Mouse (Mus musculus): ENCODE data around the gene Ugt1a7c. TPM values are rescaled to one million over a fixed set of nuclear protein-coding genes. Genes with fewer than 3 reads are reported as not detected.

Gene Ugt1a7c
- 24.8 TPM for polyA plus RNA-seq (2014; fragmentation: Illumina TruSeq; extraction: RNeasy Lipid Tissue Mini Kit (QIAGEN cat#74804))

GRCm38 (mm10) chr1:88094941-88095492, at the start of gene Ugt1a7c:
Gene Ugt1a7c, plus strand, starts transcription at chr1:88095062.

GRCm38 (mm10) chr1:88055088-88055487, 39.8 kb upstream of the Ugt1a7c start, which contains the start of gene Ugt1a10:
Gene Ugt1a10, plus strand, starts transcription at chr1:88055388.

GRCm38 (mm10) chr1:88070495-88070894, 24.4 kb upstream of the Ugt1a7c start, which contains the start of gene Ugt1a9:
Gene Ugt1a9, plus strand, starts transcription at chr1:88070800.

GRCm38 (mm10) chr1:88087513-88087912, 7.3 kb upstream of the Ugt1a7c start, which contains the start of gene Ugt1a8:
Gene Ugt1a8, plus strand, starts transcription at chr1:88087813.

GRCm38 (mm10) chr1:88103019-88103418, 8.2 kb downstream of the Ugt1a7c start, which contains the start of gene Ugt1a6b:
Gene Ugt1a6b, plus strand, starts transcription at chr1:88103252.

GRCm38 (mm10) chr1:88134457-88135011, 39.7 kb downstream of the Ugt1a7c start, which contains the start of gene Ugt1a6a:
Gene Ugt1a6a, plus strand, starts transcription at chr1:88134809.

GRCm38 (mm10) chr1:88165711-88166110, 70.8 kb downstream of the Ugt1a7c start, which contains the start of gene Ugt1a5:
Gene Ugt1a5, plus strand, starts transcription at chr1:88166012.

GRCm38 (mm10) chr1:88200456-88200855, 105.6 kb downstream of the Ugt1a7c start, which contains the start of gene Ugt1a2:
Gene Ugt1a2, plus strand, starts transcription at chr1:88200601.

GRCm38 (mm10) chr1:88205294-88205922, 110.5 kb downstream of the Ugt1a7c start, which contains the start of gene Dnajb3:
Gene Dnajb3, minus strand, starts transcription at chr1:88205782.

GRCm38 (mm10) chr1:88211812-88212211, 117.0 kb downstream of the Ugt1a7c start, which contains the start of gene Ugt1a1:
Gene Ugt1a1, plus strand, starts transcription at chr1:88211959.

GRCm38 (mm10) chr1:88226670-88227379, 132.0 kb downstream of the Ugt1a7c start, which contains the start of gene Mroh2a:
Gene Mroh2a, plus strand, starts transcription at chr1:88226986.

Other genes with a start within 250 kb of the Ugt1a7c start
- gene Dgkd, start 241.8 kb upstream of the Ugt1a7c start, polyA plus RNA-seq (2014; fragmentation: Illumina TruSeq; extraction: RNeasy Lipid Tissue Mini Kit (QIAGEN cat#74804)) = 50.1 TPM
- 51.1 TPM for gene Usp40, start 86.5 kb upstream of the Ugt1a7c start, polyA plus RNA-seq (2014; fragmentation: Illumina TruSeq; extraction: RNeasy Lipid Tissue Mini Kit (QIAGEN cat#74804))
- not detected for gene Ugt1a10, start 39.7 kb upstream of the Ugt1a7c start, polyA plus RNA-seq (2014; fragmentation: Illumina TruSeq; extraction: RNeasy Lipid Tissue Mini Kit (QIAGEN cat#74804))
- gene Ugt1a9, start 24.3 kb upstream of the Ugt1a7c start, polyA plus RNA-seq (2014; fragmentation: Illumina TruSeq; extraction: RNeasy Lipid Tissue Mini Kit (QIAGEN cat#74804)) = not detected
- gene Ugt1a8, start 7.2 kb upstream of the Ugt1a7c start, polyA plus RNA-seq (2014; fragmentation: Illumina TruSeq; extraction: RNeasy Lipid Tissue Mini Kit (QIAGEN cat#74804)) = not detected
- gene Ugt1a6b, start 8.2 kb downstream of the Ugt1a7c start, polyA plus RNA-seq (2014; fragmentation: Illumina TruSeq; extraction: RNeasy Lipid Tissue Mini Kit (QIAGEN cat#74804)) = 1.1 TPM
- gene Ugt1a6a, start 39.7 kb downstream of the Ugt1a7c start, polyA plus RNA-seq (2014; fragmentation: Illumina TruSeq; extraction: RNeasy Lipid Tissue Mini Kit (QIAGEN cat#74804)) = 28.6 TPM
- gene Ugt1a5, start 71.0 kb downstream of the Ugt1a7c start, polyA plus RNA-seq (2014; fragmentation: Illumina TruSeq; extraction: RNeasy Lipid Tissue Mini Kit (QIAGEN cat#74804)) = not detected
- 0.71 TPM for gene Ugt1a2, start 105.5 kb downstream of the Ugt1a7c start, polyA plus RNA-seq (2014; fragmentation: Illumina TruSeq; extraction: RNeasy Lipid Tissue Mini Kit (QIAGEN cat#74804))
- gene Dnajb3, start 110.7 kb downstream of the Ugt1a7c start, polyA plus RNA-seq (2014; fragmentation: Illumina TruSeq; extraction: RNeasy Lipid Tissue Mini Kit (QIAGEN cat#74804)) = 3.4 TPM
- gene Ugt1a1, start 116.9 kb downstream of the Ugt1a7c start, polyA plus RNA-seq (2014; fragmentation: Illumina TruSeq; extraction: RNeasy Lipid Tissue Mini Kit (QIAGEN cat#74804)) = 10.1 TPM
- gene Mroh2a, start 131.9 kb downstream of the Ugt1a7c start, polyA plus RNA-seq (2014; fragmentation: Illumina TruSeq; extraction: RNeasy Lipid Tissue Mini Kit (QIAGEN cat#74804)) = 0.31 TPM
- 88.9 TPM for gene Hjurp, start 182.6 kb downstream of the Ugt1a7c start, polyA plus RNA-seq (2014; fragmentation: Illumina TruSeq; extraction: RNeasy Lipid Tissue Mini Kit (QIAGEN cat#74804))
- not detected for gene Trpm8, start 182.6 kb downstream of the Ugt1a7c start, polyA plus RNA-seq (2014; fragmentation: Illumina TruSeq; extraction: RNeasy Lipid Tissue Mini Kit (QIAGEN cat#74804))

Measured in ovary, adult 10 weeks (tissue).